Mouse (Mus musculus) G1E (cell line): ENCODE data around the gene Pars2.

Experiments
- CTCF ChIP-seq: IDR thresholded peaks from 2 replicates; pipeline ENCODE4 v1.5.1; 2012; ENCODE audit warnings: low read depth, low read length, inconsistent platforms, mixed read lengths
- GATA1 ChIP-seq: IDR thresholded peaks from 2 replicates; pipeline ENCODE4 v1.6.1; 2012; ENCODE audit warnings: borderline replicate concordance, low read length, inconsistent platforms, mixed read lengths
- POLR2AphosphoS5 ChIP-seq: IDR thresholded peaks from 2 replicates; pipeline ENCODE4 v1.6.1; 2012; ENCODE audit warnings: low read depth, low read length, inconsistent platforms; ENCODE audit not compliant: insufficient replicate concordance

DNA sequence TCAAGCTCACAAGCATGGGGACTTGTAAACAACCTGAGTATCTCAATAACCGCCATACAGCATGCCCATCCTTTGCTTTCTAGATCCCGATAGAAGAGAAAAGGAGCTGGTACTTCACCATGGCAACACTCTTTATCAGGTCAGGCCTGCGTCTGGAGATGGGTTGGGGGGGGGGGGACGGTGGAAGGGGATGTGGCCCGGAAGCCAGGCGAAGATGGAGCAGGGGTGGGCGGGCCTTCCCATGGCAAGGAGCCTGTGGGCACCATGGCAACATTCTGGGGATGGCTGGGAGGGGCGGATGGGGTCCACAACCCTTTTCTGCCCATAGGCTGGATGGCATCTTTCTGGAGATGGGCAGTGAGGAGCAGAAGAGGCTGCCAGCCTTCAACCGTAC, 16.8 kb upstream of the Pars2 start:
- no peak for TF ChIP-seq CTCF
- no peak for TF ChIP-seq POLR2AphosphoS5
- no peak for TF ChIP-seq GATA1
